In genomic region chr9:74801091-74801490, GRCm38 (mm10) we compare ENCODE assay signal across 29 mouse cellular contexts.
"Had no signal": no experiment of that assay in that cellular context is flagged by ENCODE, and none has a peak within 500 bp of the region (broad histone marks: within the 10 kb centered on the region; RNA-seq: fewer than 3 reads in every experiment).

No protein-coding gene starts in this region.

- H3K27ac ChIP-seq: embryonic facial prominence, embryonic 10.5 days; embryonic facial prominence, embryonic 12.5 days; embryonic facial prominence, embryonic 13.5 days; embryonic facial prominence, embryonic 15.5 days; forebrain, embryonic 10.5 days; forebrain, embryonic 12.5 days; forebrain, embryonic 13.5 days; forebrain, embryonic 15.5 days; gastrocnemius, adult 2 months; heart, adult 2 months had no signal

- H3K36me3 ChIP-seq: embryonic facial prominence, embryonic 10.5 days; embryonic facial prominence, embryonic 12.5 days; embryonic facial prominence, embryonic 13.5 days; embryonic facial prominence, embryonic 15.5 days; forebrain, embryonic 10.5 days; forebrain, embryonic 12.5 days; forebrain, embryonic 15.5 days had no signal

- DNase-seq: cerebellum, adult 2 months; cerebellum, adult 8-10 months; cerebellum, adult 9-10 months; cerebellum, adult 9-11 months; cerebellum, postnatal 10 days; cerebellum, postnatal 14 days; cerebellum, postnatal 25 days; cerebellum, postnatal 36 days; embryo, embryonic 11 days; forebrain, postnatal 0 days; gastrocnemius, adult 2 months; gastrocnemius, postnatal 10 days; gastrocnemius, postnatal 14 days; gastrocnemius, postnatal 25 days; gastrocnemius, postnatal 36 days; heart, adult 11 months; heart, adult 18-20 months; heart, adult 2 months had no signal

- ATAC-seq: forebrain, embryonic 13.5 days; forebrain, embryonic 14.5 days; forebrain, embryonic 15.5 days; forebrain, embryonic 16.5 days; forebrain, postnatal 0 days had no signal

- H3K27me3 ChIP-seq: embryonic facial prominence, embryonic 12.5 days; embryonic facial prominence, embryonic 13.5 days; embryonic facial prominence, embryonic 15.5 days; forebrain, embryonic 12.5 days; forebrain, embryonic 13.5 days; forebrain, embryonic 15.5 days had no signal

- H3K9me3 ChIP-seq: embryonic facial prominence, embryonic 10.5 days; embryonic facial prominence, embryonic 12.5 days; embryonic facial prominence, embryonic 13.5 days; embryonic facial prominence, embryonic 15.5 days; forebrain, embryonic 10.5 days; forebrain, embryonic 12.5 days; forebrain, embryonic 13.5 days; forebrain, embryonic 15.5 days had no signal

- H3K4me2 ChIP-seq: embryonic facial prominence, embryonic 12.5 days; embryonic facial prominence, embryonic 13.5 days; embryonic facial prominence, embryonic 15.5 days; forebrain, embryonic 12.5 days; forebrain, embryonic 13.5 days; forebrain, embryonic 15.5 days had no signal

- H3K4me3 ChIP-seq: embryonic facial prominence, embryonic 10.5 days; embryonic facial prominence, embryonic 12.5 days; embryonic facial prominence, embryonic 13.5 days; embryonic facial prominence, embryonic 15.5 days; erythroblast, embryonic 14.5 days; forebrain, embryonic 10.5 days; forebrain, embryonic 12.5 days; forebrain, embryonic 13.5 days; forebrain, embryonic 15.5 days; gastrocnemius, adult 2 months; heart, adult 2 months had no signal

- H3K9ac ChIP-seq: embryonic facial prominence, embryonic 12.5 days; embryonic facial prominence, embryonic 13.5 days; embryonic facial prominence, embryonic 15.5 days; forebrain, embryonic 12.5 days; forebrain, embryonic 13.5 days; forebrain, embryonic 15.5 days; forebrain, postnatal 0 days had no signal

- H3K4me1 ChIP-seq: embryonic facial prominence, embryonic 10.5 days; embryonic facial prominence, embryonic 12.5 days; embryonic facial prominence, embryonic 13.5 days; embryonic facial prominence, embryonic 15.5 days; forebrain, embryonic 10.5 days; forebrain, embryonic 12.5 days; forebrain, embryonic 13.5 days; forebrain, embryonic 15.5 days had no signal
